Mouse (Mus musculus) v-Abl transformed pro-B cells (cell line): ENCODE measurements around the gene 2210016F16Rik.
"Not testable (repeated sequence)": the region's sequence is repeated elsewhere in the genome, so short reads cannot be mapped to it uniquely, and the experiment has no call there.

ENCODE experiments used
- in situ Hi-C, 2 experiments: fragments of 400-800 bp; cut with MboI; formaldehyde crosslinking; loops; one replicate each; pipeline ENCODE4 v1.15.1; 2025; ENCODE audit not compliant: unreplicated experiment in 2 of 2

2210016F16Rik gene

GRCm38 (mm10) chr13:58385547-58385920 lies 509 bp upstream of the 2210016F16Rik start:
- in situ Hi-C loops: loop anchor here (5.0 to 25.0 kb wide), 5 partner anchors 91 to 1427 kb away; partner anchors contain the start of genes Idnk (in 2 of the 2) and Tut7 (in 1 of the 2)

GRCm38 (mm10) chr13:58384371-58384770 lies 654 bp downstream of the 2210016F16Rik start:
- in situ Hi-C loops: loop anchor here (10.0 to 25.0 kb wide), 3 partner anchors 90 to 1428 kb away; partner anchors contain the start of gene Tut7 (in 1 of the 2)

- in situ Hi-C loops: no loop called here
Observed at GRCm38 (mm10) chr13:58373153-58373470, 11.9 kb downstream of the 2210016F16Rik start.

GRCm38 (mm10) chr13:58372278-58373152 lies 12.5 kb downstream of the 2210016F16Rik start:
- in situ Hi-C loops: no loop called here

- in situ Hi-C loops: no loop called here
Observed at GRCm38 (mm10) chr13:58368835-58369234, 16.2 kb downstream of the 2210016F16Rik start.

- in situ Hi-C loops: no loop called here
Observed at GRCm38 (mm10) chr13:58367641-58368040, 17.4 kb downstream of the 2210016F16Rik start.

- in situ Hi-C loops: no loop called here
Observed at GRCm38 (mm10) chr13:58366373-58366772, 18.7 kb downstream of the 2210016F16Rik start.

GRCm38 (mm10) chr13:58365179-58365578 lies 19.8 kb downstream of the 2210016F16Rik start:
- in situ Hi-C loops: not testable (repeated sequence)

GRCm38 (mm10) chr13:58364353-58365175 lies 20.5 kb downstream of the 2210016F16Rik start:
- in situ Hi-C loops: no loop called here

GRCm38 (mm10) chr13:58359304-58359653 lies 25.7 kb downstream of the 2210016F16Rik start:
- in situ Hi-C loops: no loop called here

- in situ Hi-C loops: no loop called here
Observed at GRCm38 (mm10) chr13:58358629-58359303, 26.3 kb downstream of the 2210016F16Rik start, which contains the start of gene Kif27. Gene Kif27, minus strand, starts transcription at chr13:58359122.

GRCm38 (mm10) chr13:58352996-58353395 lies 32.0 kb downstream of the 2210016F16Rik start:
- in situ Hi-C loops: no loop called here

GRCm38 (mm10) chr13:58350606-58351005 lies 34.4 kb downstream of the 2210016F16Rik start:
- in situ Hi-C loops: no loop called here

- in situ Hi-C loops: no loop called here
Observed at GRCm38 (mm10) chr13:58344505-58344904, 40.5 kb downstream of the 2210016F16Rik start.

- in situ Hi-C loops: no loop called here
Observed at GRCm38 (mm10) chr13:58337456-58337855, 47.6 kb downstream of the 2210016F16Rik start.

GRCm38 (mm10) chr13:58334116-58334515 lies 50.9 kb downstream of the 2210016F16Rik start:
- in situ Hi-C loops: no loop called here
